Mouse (Mus musculus) embryonic facial prominence, embryonic 11.5 days (tissue): ENCODE results near the gene Jarid2. TPM values are rescaled to one million over a fixed set of nuclear protein-coding genes. Genes with fewer than 3 reads are reported as not detected.

Source experiments
- ATAC-seq: fragments of 200-750 bp; cut with Nextera tagmentation; replicated peaks from 2 replicates; pipeline ENCODE4 v1.8.0; 2017; ENCODE audit warnings: low read depth; ENCODE audit not compliant: insufficient number of reproducible peaks, low FRiP score, low TSS enrichment
- DNase-seq: peaks from one replicate; pipeline ENCODE4 v3.0.0-alpha.2; 2015; ENCODE audit warnings: low spot score
- H3K27ac ChIP-seq: fragments of 300-500 bp; sonication (generic); replicated peaks from 2 replicates; pipeline ENCODE4 v1.5.1; 2014; ENCODE audit warnings: mild to moderate bottlenecking, low read depth, low read length, control low read depth
- H3K27me3 ChIP-seq: fragments of 300-500 bp; sonication (generic); 2 replicates; pipeline ENCODE4 v1.6.1; 2014; ENCODE audit warnings: mild to moderate bottlenecking, low read length, moderate library complexity, mixed read lengths; ENCODE audit not compliant: control insufficient read depth, insufficient read depth
- H3K36me3 ChIP-seq: fragments of 300-500 bp; sonication (generic); replicated peaks from 2 replicates; pipeline ENCODE4 v1.6.1; 2014; ENCODE audit warnings: low read depth, mild to moderate bottlenecking, low read length, moderate library complexity, mixed read lengths; ENCODE audit not compliant: control insufficient read depth, insufficient read depth
- H3K4me1 ChIP-seq: fragments of 300-500 bp; sonication (generic); 2 replicates; pipeline ENCODE4 v1.6.1; 2014; ENCODE audit warnings: low read length, mixed read lengths; ENCODE audit not compliant: control insufficient read depth, insufficient read depth
- H3K4me2 ChIP-seq: fragments of 300-500 bp; sonication (generic); 2 replicates; pipeline ENCODE4 v1.6.1; 2014; ENCODE audit warnings: low read depth, mild to moderate bottlenecking, control low read depth, low read length, moderate library complexity
- H3K4me3 ChIP-seq: fragments of 300-500 bp; sonication (generic); 2 replicates; pipeline ENCODE4 v1.5.1; 2014; ENCODE audit warnings: low read depth, low read length, control low read depth
- H3K9ac ChIP-seq: fragments of 300-500 bp; sonication (generic); replicated peaks from 2 replicates; pipeline ENCODE4 v1.6.1; 2014; ENCODE audit warnings: mild to moderate bottlenecking, control low read depth, low read length
- H3K9me3 ChIP-seq: fragments of 300-500 bp; sonication (generic); replicated peaks from 2 replicates; pipeline ENCODE4 v1.6.1; 2016; ENCODE audit warnings: mild to moderate bottlenecking, low read length, inconsistent platforms, mixed read lengths; ENCODE audit not compliant: control insufficient read depth
- WGBS: fragments of 180-500 bp; shearing (Covaris S2); extraction: QIAGEN DNeasy Blood & Tissue Kit; methylation state at CpG from one replicate; pipeline ENCODE4 v1.1.7; 2014; 5-methylcytosine and 5-hydroxymethylcytosine counted together
- polyA plus RNA-seq: library from polyadenylated mRNA; unstranded; fragments of >200 nt; fragmentation: Nextera tagmentation; extraction: Ambion mirVana; gene quantifications from 2 replicates; pipeline ENCODE4 v1.2.1, GENCODE M21; 2014

Gene Jarid2
- polyA plus RNA-seq, 1 experiment from 2014 or later, result 32.9 TPM

GRCm38 (mm10) chr13:44832866-44833265, 103.6 kb downstream of the Jarid2 start:
- Histone ChIP-seq H3K36me3 (no peaks in the 10 kb centered on the region), H3K9me3 (no peaks in the 10 kb centered on the region), H3K4me1 (no peaks in the 10 kb centered on the region), H3K27me3 (no peaks in the 10 kb centered on the region), H3K4me2 (no peak overlapping the region), H3K9ac (no peak overlapping the region), H3K27ac (no peak overlapping the region), H3K4me3 (no peak overlapping the region)
- 93% methylated on average over 4 of the region's 4 CpGs for WGBS
- DNase-seq (no peak), ATAC-seq (no peak)

- Histone ChIP-seq H3K4me3 (no peak overlapping the region), H3K4me1 (no peaks in the 10 kb centered on the region), H3K36me3 (no peaks in the 10 kb centered on the region), H3K27me3 (no peaks in the 10 kb centered on the region), H3K27ac (no peak overlapping the region), H3K9ac (no peak overlapping the region), H3K4me2 (no peak overlapping the region), H3K9me3 (no peaks in the 10 kb centered on the region)
- no peak for ATAC-seq
- 60% methylated on average over 3 of the region's 3 CpGs for WGBS
- DNase-seq, result peak; percentile 71
Observed at GRCm38 (mm10) chr13:44833353-44833752, 104.1 kb downstream of the Jarid2 start.

GRCm38 (mm10) chr13:44837445-44837844, 108.2 kb downstream of the Jarid2 start:
- H3K4me1 ChIP-seq, result peaks cover 4% of the 10 kb centered on the region; the same call in 1 of the 2 replicates
- 88% methylated on average over 6 of the region's 6 CpGs for WGBS
- ATAC-seq, result no peak
- no peak overlapping the region for H3K4me3 ChIP-seq
- H3K4me2 ChIP-seq, result no peak overlapping the region
- no peak overlapping the region for H3K27ac ChIP-seq
- no peak overlapping the region for H3K9ac ChIP-seq
- DNase-seq, result no peak
- no peaks in the 10 kb centered on the region for H3K9me3 ChIP-seq
- H3K27me3 ChIP-seq, result no peaks in the 10 kb centered on the region
- no peaks in the 10 kb centered on the region for H3K36me3 ChIP-seq

GRCm38 (mm10) chr13:44839866-44840835, 110.9 kb downstream of the Jarid2 start:
- 4% methylated on average over 20 of the region's 20 CpGs for WGBS

GRCm38 (mm10) chr13:44851426-44851825, 122.2 kb downstream of the Jarid2 start:
- Histone ChIP-seq H3K4me1 (no peaks in the 10 kb centered on the region), H3K4me3 (no peak overlapping the region), H3K36me3 (no peaks in the 10 kb centered on the region), H3K4me2 (no peak overlapping the region), H3K27ac (no peak overlapping the region), H3K27me3 (no peaks in the 10 kb centered on the region), H3K9ac (no peak overlapping the region), H3K9me3 (no peaks in the 10 kb centered on the region)
- 75% methylated on average over 2 of the region's 2 CpGs for WGBS
- ATAC-seq (no peak), DNase-seq (no peak)

More at GRCm38 (mm10) chr13:44839866-44840835, 110.9 kb downstream of the Jarid2 start:
- peak overlapping the region; percentile 5 for H3K9ac ChIP-seq
- peak; percentile 92 for ATAC-seq
- DNase-seq, result peak; percentile 82
- no peaks in the 10 kb centered on the region for H3K36me3 ChIP-seq
- peak overlapping the region; percentile 17; the same call in 1 of the 2 replicates for H3K27ac ChIP-seq
- H3K9me3 ChIP-seq, result no peaks in the 10 kb centered on the region
- H3K4me3 ChIP-seq, result peak overlapping the region; percentile 27
- H3K4me2 ChIP-seq, result peak overlapping the region; percentile 40
- H3K27me3 ChIP-seq, result no peaks in the 10 kb centered on the region
- peaks cover 4% of the 10 kb centered on the region; the same call in 1 of the 2 replicates for H3K4me1 ChIP-seq

GRCm38 (mm10) chr13:44852024-44852423, 122.8 kb downstream of the Jarid2 start:
- Histone ChIP-seq H3K4me1 (no peaks in the 10 kb centered on the region), H3K27ac (no peak overlapping the region), H3K4me3 (no peak overlapping the region), H3K36me3 (no peaks in the 10 kb centered on the region), H3K4me2 (no peak overlapping the region), H3K9me3 (no peaks in the 10 kb centered on the region), H3K9ac (no peak overlapping the region), H3K27me3 (no peaks in the 10 kb centered on the region)
- ATAC-seq (no peak), DNase-seq (no peak)
- 61% methylated on average over 3 of the region's 3 CpGs for WGBS

GRCm38 (mm10) chr13:44865566-44865965, 136.3 kb downstream of the Jarid2 start:
- no peak overlapping the region for H3K4me3 ChIP-seq
- H3K9me3 ChIP-seq, result no peaks in the 10 kb centered on the region
- H3K9ac ChIP-seq, result no peak overlapping the region
- no peaks in the 10 kb centered on the region for H3K36me3 ChIP-seq
- H3K27me3 ChIP-seq, result no peaks in the 10 kb centered on the region
- H3K4me1 ChIP-seq, result no peaks in the 10 kb centered on the region
- no peak overlapping the region for H3K4me2 ChIP-seq
- ATAC-seq (no peak), DNase-seq (no peak)
- H3K27ac ChIP-seq, result no peak overlapping the region
- 92% methylated on average over 2 of the region's 2 CpGs for WGBS

GRCm38 (mm10) chr13:44868037-44868650, 138.9 kb downstream of the Jarid2 start:
- Histone ChIP-seq H3K4me3 (no peak overlapping the region), H3K36me3 (no peaks in the 10 kb centered on the region), H3K4me1 (no peaks in the 10 kb centered on the region), H3K27ac (no peak overlapping the region), H3K9ac (no peak overlapping the region), H3K4me2 (no peak overlapping the region), H3K9me3 (no peaks in the 10 kb centered on the region), H3K27me3 (no peaks in the 10 kb centered on the region)
- 77% methylated on average over 4 of the region's 4 CpGs for WGBS
- no peak for ATAC-seq
- DNase-seq, result no peak
